Mouse (Mus musculus) kidney, adult 9 months (tissue): Measurements from ENCODE around the gene Zkscan14.
"Not testable (repeated sequence)": the region's sequence is repeated elsewhere in the genome, so short reads cannot be mapped to it uniquely, and the experiment has no call there.

Experiments used
- DNase-seq: peaks from one replicate; pipeline ENCODE4 v3.0.0; 2022

The Zkscan14 gene

DNA sequence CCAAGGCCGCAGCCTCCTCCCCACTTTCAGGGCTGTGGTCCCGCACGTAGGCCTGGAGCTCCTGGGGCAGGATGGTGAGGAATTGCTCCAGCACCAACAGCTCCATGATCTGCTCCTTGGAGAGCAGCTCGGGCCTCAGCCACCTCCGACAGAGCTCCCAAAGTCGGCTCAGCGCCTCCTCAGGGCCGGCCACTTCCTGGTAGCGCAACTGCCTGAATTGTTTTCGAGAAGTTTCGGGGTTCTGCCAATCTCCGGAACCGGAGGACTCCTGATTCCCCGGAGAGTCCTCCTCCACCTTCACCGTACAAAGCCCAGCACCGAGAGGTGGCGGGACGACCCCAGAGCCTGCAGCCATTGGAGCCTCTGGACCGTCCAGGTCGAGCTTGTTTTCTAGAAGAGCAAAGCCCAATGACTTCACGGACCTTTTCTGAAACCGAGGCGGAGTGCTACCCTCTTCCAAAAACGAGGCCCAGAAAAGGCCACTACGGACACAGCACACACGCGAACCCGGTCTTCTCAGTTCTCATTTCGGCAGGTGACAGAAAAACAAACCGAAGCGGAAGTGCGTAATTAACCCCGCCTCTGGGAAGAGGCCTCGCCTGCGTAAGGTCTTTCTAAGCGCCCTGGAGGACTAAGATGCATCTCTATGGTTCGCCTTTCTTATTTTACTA, at the start of gene Zkscan14:
Zkscan14 (minus strand) TSS at position 548 of the 671 bp plus-strand sequence.
- DNase-seq: peak; percentile 80

DNA sequence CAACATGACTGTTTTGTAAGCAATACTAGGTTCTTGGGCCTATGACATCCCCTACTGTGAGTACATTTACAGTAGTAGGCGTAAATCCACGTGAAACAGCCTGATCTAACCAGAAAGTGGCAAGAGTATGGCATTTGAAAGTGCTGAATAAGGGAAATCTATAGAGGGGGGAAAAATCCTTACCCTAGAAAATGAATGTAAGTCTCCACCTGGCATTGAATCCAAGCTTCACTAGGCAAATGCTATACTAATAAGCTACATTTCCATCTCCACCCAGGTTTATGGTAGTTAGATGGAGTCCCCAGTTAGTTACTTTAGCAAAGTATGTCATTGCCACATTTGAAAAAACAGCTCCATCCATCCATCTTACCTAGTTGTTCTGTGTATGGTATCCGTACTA, 47.9 kb upstream of the Zkscan14 start:
- DNase-seq: no peak

GRCm38 (mm10) chr5:145234636-145235035, 33.0 kb upstream of the Zkscan14 start:
- peak; percentile 51 for DNase-seq

- DNase-seq: no peak
Measured at GRCm38 (mm10) chr5:145231893-145232411, 30.3 kb upstream of the Zkscan14 start.

DNA sequence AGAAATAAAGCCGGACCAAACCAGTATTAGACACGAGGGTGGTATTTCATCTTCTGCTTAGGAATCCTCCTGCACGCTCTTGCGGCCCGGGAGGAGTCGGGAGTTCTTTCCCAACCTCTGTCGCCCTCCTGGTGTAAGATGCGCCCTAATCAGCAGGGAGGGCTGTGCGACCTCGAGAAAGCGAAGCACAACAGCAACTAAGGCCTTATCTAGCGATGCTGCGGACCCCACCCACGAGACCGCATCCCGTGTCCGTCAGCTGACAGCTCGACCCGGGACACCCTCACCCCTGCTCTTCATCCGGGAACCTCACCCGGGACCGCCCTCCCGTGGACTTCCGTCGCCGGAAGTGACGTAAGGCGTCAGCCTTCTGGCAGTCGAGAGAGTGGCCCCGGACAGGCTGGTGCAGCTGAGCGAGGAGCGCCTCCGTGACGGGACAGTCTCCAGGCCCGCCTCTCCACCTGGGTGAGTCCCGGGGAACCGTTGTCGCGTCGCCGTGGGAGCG, 29.8 kb upstream of the Zkscan14 start, which contains the start of gene Zfp655:
Zfp655 (plus strand) TSS at position 349 of the 505 bp plus-strand sequence.
- DNase-seq: peak; percentile 98

DNA sequence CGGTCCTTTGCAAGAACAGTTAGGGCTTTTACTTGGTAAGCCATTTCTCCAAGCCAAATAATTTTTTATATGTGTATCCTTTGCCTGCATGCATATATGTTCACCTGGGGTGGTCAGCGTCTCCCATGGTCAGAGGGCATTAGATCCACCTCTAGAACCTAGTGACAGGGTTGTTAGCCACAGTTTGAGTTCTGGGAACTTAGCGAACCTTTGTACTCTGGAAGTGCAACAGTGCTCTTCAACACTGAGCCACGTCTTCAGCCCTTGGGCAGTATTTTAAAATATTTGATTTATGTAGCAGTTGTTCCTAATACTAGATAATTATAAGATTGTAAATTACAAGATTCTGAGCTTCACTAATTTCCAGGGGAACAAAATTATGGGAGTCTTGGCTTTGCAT, 29.0 kb upstream of the Zkscan14 start:
- peak; percentile 50 for DNase-seq

DNA sequence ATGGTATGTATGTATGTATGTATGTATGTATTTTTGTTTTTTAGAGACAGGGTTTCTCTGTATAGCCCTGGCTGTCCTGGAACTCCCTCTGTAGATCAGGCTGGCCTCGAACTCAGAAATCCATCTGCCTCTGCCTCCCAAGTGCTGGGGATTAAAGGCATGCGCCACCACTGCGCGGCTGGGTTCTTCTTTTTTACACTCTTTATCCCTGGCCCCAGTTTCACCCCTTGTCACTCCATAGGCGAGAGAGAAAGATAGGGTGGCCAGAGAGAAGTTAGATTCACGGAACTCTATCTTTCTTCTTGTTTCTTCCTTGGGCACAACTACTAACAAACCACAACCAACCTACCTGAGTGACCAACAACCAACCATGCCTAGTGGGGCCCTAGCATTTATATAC, 27.6 kb upstream of the Zkscan14 start:
- not testable (repeated sequence) for DNase-seq

DNA sequence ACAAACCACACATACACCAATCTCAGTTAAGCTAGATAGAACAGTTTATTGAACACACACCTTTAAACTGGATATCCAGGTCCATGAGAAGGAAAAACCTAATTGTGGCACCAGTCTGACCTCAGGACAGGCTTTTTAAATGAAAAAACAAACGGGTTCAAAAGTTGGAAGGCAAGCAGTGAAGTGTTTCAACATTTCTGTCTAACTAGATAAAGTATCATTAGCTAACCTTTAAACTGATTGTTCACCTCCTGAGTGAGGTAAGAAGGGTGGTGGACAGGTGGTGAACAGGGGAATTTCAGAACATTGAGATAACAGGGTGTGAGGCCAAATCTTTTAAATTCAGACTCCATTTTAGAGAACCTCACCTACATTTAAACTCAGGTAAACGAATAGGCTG, 24.8 kb upstream of the Zkscan14 start:
- peak; percentile 31 for DNase-seq

GRCm38 (mm10) chr5:145223395-145223794, 21.7 kb upstream of the Zkscan14 start:
- no peak for DNase-seq

GRCm38 (mm10) chr5:145222840-145223239, 21.2 kb upstream of the Zkscan14 start:
- DNase-seq: no peak

DNA sequence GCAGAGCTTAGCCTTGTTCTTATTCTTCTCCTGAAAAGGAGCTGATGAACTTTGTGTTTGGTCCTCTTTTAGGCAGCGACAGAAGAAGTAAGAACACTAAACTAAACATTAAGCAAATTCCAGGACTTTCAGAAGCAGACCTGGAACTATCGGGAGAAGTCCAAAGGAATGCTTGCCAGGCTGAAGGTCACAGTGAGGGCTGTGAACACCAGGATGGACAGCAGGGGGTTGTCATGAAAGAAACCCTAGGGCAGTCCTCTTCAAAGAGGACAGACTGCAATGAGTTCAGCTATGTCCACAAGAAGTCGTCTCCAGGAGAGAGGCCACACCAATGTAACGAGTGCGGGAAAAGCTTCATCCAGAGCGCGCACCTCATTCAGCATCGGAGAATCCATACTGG, 18.3 kb upstream of the Zkscan14 start:
- peak; percentile 84 for DNase-seq

- DNase-seq: no peak
Measured at GRCm38 (mm10) chr5:145218671-145219070, 17.0 kb upstream of the Zkscan14 start.

GRCm38 (mm10) chr5:145218206-145218605, 16.5 kb upstream of the Zkscan14 start:
- peak; percentile 69 for DNase-seq

- DNase-seq: no peak
Measured at GRCm38 (mm10) chr5:145217746-145218145, 16.1 kb upstream of the Zkscan14 start.

GRCm38 (mm10) chr5:145214679-145215078, 13.0 kb upstream of the Zkscan14 start:
- DNase-seq: peak; percentile 38

GRCm38 (mm10) chr5:145213505-145213904, 11.8 kb upstream of the Zkscan14 start:
- DNase-seq: no peak

GRCm38 (mm10) chr5:145212216-145212615, 10.5 kb upstream of the Zkscan14 start:
- no peak for DNase-seq

DNA sequence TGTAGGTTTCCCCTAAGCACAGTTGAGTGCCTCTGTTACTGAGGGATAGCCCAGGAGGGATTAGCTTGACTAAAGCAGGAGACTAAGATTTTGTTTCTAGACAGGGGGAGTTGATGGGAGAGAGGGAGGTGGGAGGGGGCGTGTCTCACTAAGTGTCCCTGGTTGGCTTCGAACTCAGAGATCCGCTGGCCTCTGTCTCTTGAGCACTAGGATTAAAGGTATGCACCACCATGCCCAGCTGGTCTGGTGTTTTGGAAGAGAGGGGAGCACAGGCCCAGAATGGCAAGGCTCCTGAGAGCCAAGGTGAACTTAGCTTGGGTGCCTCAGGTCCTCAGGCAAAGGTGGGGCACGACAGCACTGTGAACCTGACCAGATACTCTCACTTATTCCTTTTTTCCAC, 9.7 kb upstream of the Zkscan14 start:
- DNase-seq: no peak

- DNase-seq: not testable (repeated sequence)
Measured at GRCm38 (mm10) chr5:145208391-145208790, 6.7 kb upstream of the Zkscan14 start.

DNA sequence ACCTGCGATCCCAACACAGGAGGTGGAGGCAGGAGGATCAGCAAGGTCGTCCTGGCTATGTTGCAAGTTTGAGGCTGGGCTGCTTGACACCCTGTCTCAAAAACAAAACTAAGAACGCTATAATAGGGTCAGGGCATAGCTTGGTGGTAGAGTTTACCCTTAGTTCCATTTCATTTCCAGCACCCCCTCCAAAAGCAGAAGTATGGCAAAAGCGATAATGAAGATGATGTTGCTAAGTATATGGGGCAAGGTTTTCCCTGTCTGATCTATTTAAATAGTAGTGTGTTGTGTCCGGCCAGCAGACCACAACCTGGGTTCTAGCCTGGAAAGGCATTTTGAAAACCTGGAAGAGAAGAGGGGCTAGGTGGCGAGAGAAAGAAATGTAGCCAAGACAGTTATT, 6.3 kb upstream of the Zkscan14 start:
- DNase-seq: no peak

- no peak for DNase-seq
Measured at GRCm38 (mm10) chr5:145207385-145207784, 5.7 kb upstream of the Zkscan14 start.

GRCm38 (mm10) chr5:145205041-145205440, 3.4 kb upstream of the Zkscan14 start:
- DNase-seq: no peak

DNA sequence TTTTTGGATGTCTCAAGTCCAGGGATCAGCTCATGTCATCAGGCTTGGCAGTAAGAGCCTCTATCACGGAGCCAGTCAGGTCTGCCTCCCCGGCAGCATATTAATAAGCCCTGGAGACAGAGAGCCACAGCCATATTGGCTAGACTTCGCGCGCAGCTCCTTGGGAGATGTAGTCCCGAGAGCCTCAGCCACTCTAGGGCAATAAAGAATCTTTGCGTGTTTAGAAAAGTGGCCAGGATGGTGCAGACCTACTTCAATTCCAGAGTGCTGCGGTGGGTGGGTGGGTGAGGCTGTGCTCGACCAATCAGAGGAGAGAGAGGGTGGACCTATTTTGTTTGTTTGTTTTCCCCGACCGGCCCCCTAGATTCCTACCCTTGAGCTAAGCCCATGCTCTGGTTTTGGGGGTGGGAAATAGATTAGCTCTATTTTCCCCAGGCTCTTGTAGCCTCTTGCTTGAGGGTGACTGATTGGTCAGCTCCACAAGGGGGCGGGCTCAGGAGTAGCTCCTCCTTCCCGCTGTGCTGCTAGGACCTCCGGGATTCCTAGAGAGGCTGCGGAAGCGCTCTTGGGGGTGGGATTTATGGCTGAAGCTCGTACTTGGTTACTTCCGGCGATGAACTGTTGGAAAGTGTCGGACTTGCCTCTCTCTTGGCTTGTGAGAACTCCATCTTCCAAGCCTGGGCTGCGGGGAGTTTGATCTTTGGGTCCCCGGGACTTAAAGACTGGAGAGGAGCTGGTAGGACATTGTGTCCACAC, 2.4 kb upstream of the Zkscan14 start, which contains the start of gene Zkscan5:
Zkscan5 (plus strand) TSS at position 627 of the 756 bp plus-strand sequence.
- DNase-seq: peak; percentile 99

DNA sequence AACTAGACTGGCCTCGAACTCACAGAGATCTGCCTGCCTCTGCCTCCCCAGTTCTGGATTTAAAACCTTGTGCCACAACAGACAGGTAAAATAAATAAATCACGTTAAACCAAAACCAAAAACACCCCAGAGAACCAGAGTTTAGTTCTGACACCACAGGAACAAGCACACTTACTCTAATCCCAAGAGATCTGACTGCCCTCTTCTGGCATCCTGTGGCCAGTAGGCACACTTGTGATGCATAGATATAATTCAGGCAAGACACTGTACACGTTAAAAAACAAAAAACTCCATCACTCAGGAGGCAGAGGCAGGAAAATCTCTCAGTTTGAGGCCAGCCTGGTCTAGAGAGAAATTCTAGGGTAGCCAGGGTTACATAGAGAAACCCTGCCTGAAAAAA, 778 bp upstream of the Zkscan14 start:
- DNase-seq: no peak
